Mouse (Mus musculus) testis, adult 2 months (tissue): ENCODE data around the gene Gm20662. TPM values are rescaled to one million over a fixed set of nuclear protein-coding genes. Genes with fewer than 3 reads are reported as not detected.
A peak's percentile ranks its signal among the peaks of the same experiment; 100 is the strongest.

Experiments
- H3K27ac ChIP-seq: fragments of 200-500 bp; 2 replicates; pipeline ENCODE4 v1.5.1; 2012; ENCODE audit warnings: low read depth, low read length; ENCODE audit not compliant: control insufficient read depth, insufficient read depth
- H3K27me3 ChIP-seq: fragments of 200-500 bp; 2 replicates; pipeline ENCODE4 v1.6.1; 2012; ENCODE audit warnings: mild to moderate bottlenecking, low read length, moderate library complexity; ENCODE audit not compliant: control insufficient read depth, insufficient read depth
- H3K36me3 ChIP-seq: fragments of 200-500 bp; 2 replicates; pipeline ENCODE4 v1.6.1; 2012; ENCODE audit warnings: mild to moderate bottlenecking, low read length; ENCODE audit not compliant: control insufficient read depth, insufficient read depth
- H3K4me1 ChIP-seq: fragments of 200-500 bp; 2 replicates; pipeline ENCODE4 v1.6.1; 2012; ENCODE audit warnings: low read length; ENCODE audit not compliant: control insufficient read depth, insufficient read depth
- H3K4me3 ChIP-seq: fragments of 200-500 bp; 2 replicates; pipeline ENCODE4 v1.5.1; 2012; ENCODE audit warnings: low read depth, mild to moderate bottlenecking, low read length, moderate library complexity, mixed read lengths; ENCODE audit not compliant: control insufficient read depth
- CTCF ChIP-seq: fragments of 200-500 bp; IDR thresholded peaks from 2 replicates; pipeline ENCODE4 v1.5.1; 2012; ENCODE audit warnings: low read depth, mild to moderate bottlenecking, inconsistent platforms, low read length, moderate library complexity; ENCODE audit not compliant: control insufficient read depth, insufficient read depth, insufficient replicate concordance
- POLR2A ChIP-seq: fragments of 200-500 bp; IDR thresholded peaks from 2 replicates; pipeline ENCODE4 v1.6.1; 2012; ENCODE audit warnings: low read depth, mild to moderate bottlenecking, inconsistent platforms, low read length, moderate library complexity; ENCODE audit not compliant: control insufficient read depth
- polyA plus RNA-seq: library from polyadenylated mRNA; depleted of rRNA; stranded (reverse); fragments of >200 nt; gene quantifications from 2 replicates; pipeline ENCODE4 v1.2.3, GENCODE M21; 2012

The Gm20662 gene
- polyA plus RNA-seq, 1 experiment: 282 TPM

DNA sequence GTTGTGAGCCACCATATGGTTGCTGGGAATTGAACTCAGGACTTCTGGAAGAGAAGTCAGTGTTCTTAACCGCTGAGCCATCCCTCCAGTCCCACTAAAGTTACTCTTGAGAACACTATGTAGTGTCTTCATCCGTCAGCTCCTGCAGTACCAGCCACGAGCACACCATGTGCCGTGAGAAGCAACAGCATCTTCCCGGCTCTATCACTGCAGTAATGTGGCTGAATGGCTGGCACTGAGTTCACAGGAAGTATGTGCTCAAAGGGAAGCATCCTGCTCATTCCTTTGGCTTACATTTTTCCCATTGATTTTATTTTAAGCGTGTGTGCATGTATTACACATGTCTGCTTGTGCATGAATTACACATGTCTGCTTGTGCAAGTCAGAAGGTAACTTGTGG lies 28.7 kb upstream of the Gm20662 start:
- no peak overlapping the region for H3K27ac ChIP-seq
- TF ChIP-seq POLR2A (no peak), CTCF (no peak)
- H3K4me1 ChIP-seq: no peaks in the 10 kb centered on the region
- H3K4me3 ChIP-seq: no peak overlapping the region
- H3K36me3 ChIP-seq: no peaks in the 10 kb centered on the region; the same call in none of the 2 replicates
- H3K27me3 ChIP-seq: no peaks in the 10 kb centered on the region

DNA sequence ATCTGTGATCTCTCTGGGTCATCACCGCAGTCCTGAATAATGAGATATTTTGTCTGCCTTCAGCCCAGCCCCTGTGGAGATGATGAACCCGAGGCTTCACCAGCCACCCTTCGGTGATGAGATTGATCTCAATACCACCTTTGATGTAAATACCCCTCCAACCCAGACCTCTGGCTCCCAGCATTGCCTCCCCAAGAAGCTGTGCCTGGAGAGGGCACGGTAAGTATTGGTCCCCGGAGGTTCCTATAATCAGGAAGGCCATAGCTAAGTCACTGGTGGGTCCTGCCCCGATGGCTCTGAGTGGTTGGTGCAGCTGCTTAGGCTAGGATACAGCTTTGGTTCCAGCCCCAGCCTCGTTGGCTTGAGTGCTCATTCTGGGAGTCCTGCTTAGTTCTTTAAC lies 27.6 kb upstream of the Gm20662 start:
- no peak overlapping the region for H3K4me3 ChIP-seq
- no peaks in the 10 kb centered on the region; the same call in 1 of the 2 replicates for H3K36me3 ChIP-seq
- no peak overlapping the region for H3K27ac ChIP-seq
- no peaks in the 10 kb centered on the region for H3K27me3 ChIP-seq
- H3K4me1 ChIP-seq: no peaks in the 10 kb centered on the region
- TF ChIP-seq POLR2A (no peak), CTCF (no peak)

DNA sequence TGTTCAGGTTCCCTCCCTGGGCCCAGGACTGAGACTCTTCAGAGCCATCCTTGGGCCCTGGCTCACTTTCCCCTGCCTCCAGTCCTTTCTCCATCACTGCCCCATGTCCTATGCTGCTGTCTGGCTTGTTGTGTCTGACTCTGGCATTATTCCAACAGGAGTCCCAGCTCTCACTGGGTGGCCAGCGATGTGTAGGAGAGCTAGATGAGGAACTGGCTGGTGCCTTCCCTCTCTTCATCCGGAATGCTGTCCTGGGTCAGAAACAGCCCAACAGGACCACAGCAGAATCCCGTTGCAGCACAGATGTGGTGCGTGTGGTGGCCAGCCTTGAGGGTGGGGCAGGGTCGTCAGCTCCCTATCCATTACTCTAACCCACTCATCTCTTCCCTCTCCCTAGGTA lies 25.8 kb upstream of the Gm20662 start:
- H3K4me1 ChIP-seq: no peaks in the 10 kb centered on the region
- no peak for TF ChIP-seq CTCF
- no peak for TF ChIP-seq POLR2A
- H3K27me3 ChIP-seq: no peaks in the 10 kb centered on the region
- H3K36me3 ChIP-seq: no peaks in the 10 kb centered on the region
- no peak overlapping the region for H3K27ac ChIP-seq
- no peak overlapping the region for H3K4me3 ChIP-seq

DNA sequence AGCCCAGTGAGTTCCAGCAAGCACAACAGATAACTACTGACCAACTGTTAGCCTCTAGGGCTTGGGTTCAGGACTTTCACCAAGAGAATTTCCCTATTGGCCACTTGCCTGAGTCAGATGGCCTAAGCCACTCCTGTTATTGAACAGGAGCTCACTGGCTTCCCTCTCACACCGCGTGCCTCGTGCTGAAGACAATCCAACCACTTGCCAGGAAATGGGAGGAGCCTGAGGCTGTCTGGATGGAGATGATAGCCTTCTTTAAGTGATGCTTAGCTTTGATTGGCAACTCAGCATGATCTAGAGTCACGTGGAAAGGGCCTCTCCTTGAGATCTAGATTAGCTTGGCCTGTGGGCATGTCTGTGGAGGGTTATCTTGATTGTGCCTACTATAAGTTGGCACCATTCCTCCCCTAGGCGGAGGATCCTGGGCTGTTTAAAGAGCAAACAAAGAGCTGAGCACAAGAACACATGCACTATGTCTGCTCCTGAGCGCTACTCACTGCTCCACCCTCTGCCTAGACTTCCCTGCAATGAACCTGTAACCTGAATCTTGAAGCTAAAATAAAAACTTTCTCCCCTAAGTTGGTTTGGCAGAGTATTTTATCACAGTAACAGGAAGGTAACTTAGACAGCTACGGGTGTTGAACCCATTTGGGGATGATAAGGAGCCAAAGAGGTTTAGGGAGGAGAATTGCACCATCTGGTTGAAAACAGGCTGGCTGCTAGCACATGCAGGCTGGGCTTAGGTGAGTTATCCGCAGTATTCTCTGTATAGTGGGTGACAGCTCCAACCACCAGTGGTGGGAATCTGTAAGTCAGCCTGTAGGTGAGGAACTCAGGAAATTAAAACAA lies 24.2 kb upstream of the Gm20662 start:
- H3K4me3 ChIP-seq: no peak overlapping the region
- H3K4me1 ChIP-seq: 0 out of 2 replicates have a peak, but pooled peaks cover 2% of the 10 kb centered on the region
- no peak overlapping the region for H3K27ac ChIP-seq
- TF ChIP-seq CTCF: no peak
- no peak for TF ChIP-seq POLR2A
- no peaks in the 10 kb centered on the region for H3K27me3 ChIP-seq
- no peaks in the 10 kb centered on the region for H3K36me3 ChIP-seq

DNA sequence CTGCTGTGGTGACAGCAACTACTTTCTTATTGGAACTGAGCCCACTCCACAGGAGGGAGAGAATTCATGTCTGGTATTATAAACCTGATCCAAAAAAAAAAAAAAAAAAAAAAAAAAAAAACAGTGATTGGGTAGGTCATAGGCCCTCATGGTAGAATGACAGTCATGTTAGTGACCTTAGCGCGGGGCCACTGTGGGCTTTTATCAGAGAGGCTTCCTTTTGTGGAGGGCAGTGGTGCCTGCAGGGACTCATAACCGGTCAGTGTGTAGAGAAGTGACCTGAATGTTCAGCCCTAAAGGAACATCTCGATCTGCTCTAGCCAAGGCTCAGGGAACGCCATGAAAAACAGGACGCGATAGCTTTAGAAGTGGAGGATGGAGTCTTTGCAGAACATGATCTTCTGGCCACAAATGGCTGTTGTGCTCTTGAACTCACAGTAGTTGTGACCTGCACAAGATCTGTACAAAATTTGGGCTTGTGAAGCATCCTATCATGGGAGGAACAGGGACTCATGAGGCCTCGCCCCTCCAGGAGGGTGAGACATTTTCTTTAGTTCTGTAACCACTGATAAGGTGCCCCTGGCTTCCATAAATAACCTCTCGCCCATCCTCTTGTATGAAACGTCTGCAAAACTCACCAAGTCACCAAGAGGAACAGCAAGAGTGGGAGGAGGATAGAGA lies 21.5 kb upstream of the Gm20662 start:
- H3K27ac ChIP-seq: peak overlapping the region; percentile 68
- TF ChIP-seq POLR2A (no peak), CTCF (no peak)
- no peaks in the 10 kb centered on the region for H3K27me3 ChIP-seq
- H3K4me3 ChIP-seq: no peak overlapping the region
- H3K36me3 ChIP-seq: no peaks in the 10 kb centered on the region
- H3K4me1 ChIP-seq: 0 out of 2 replicates have a peak, but pooled peaks cover 2% of the 10 kb centered on the region

DNA sequence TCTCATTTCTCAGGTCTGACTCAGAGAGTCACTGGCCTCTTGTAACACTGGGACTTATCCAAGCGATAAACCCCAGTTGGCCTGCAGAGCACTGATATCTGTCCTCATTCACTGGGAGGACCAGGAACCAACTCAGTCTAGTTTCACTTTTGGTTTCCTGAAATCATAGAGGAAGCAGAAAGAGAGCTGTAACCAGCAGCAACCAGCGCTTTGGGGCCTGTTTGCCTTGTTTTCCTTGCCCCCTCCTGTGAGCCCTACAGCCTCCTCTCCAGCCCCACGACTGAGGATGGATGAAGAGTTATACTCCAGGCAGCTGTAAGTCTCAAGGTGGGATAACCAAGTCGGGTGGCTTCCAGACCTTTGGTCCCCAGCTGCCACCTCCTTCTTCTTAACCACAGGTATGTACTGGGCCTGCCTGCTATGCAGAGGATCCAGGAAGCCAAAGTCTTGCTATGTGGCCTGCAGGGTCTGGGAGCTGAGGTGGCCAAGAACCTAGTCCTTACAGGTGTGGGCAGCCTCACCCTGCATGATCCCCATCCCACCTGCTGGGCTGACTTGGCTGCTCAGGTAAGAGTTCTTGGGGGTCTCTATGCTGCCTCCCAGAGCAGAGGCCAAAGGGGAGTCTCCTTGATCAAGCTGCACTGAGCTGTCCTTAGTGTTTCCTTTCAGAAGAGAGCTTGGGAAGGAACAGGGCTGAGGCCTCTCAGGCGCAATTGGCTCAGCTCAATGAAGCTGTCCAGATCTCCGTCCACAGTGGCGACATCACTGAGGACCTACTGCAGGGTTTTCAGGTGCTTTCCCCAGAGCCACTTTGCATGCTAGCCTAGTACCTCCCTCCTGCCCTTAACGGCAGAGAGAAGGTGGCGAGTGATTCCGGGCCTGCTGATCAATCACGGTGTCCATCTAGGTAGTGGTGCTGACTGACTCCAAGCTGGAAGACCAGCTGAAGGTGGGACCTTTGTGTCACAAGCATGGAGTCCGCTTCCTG lies 20.5 kb upstream of the Gm20662 start, which contains the start of gene Uba7:
TSS of gene Uba7 (plus strand) at position 107 of the 988 bp plus-strand sequence.
- Histone ChIP-seq H3K27ac (peak within 1 kb of the TSS; percentile 68), H3K27me3 (no peaks in the 10 kb centered on the region), H3K4me3 (peak within 1 kb of the TSS; percentile 17; the same call in 1 of the 2 replicates), H3K4me1 (0 out of 2 replicates have a peak, but pooled peaks cover 2% of the 10 kb centered on the region), H3K36me3 (no peaks in the 10 kb centered on the region)
- TF ChIP-seq POLR2A (no peak), CTCF (no peak)
